ENCODE assay signal across 24 mouse cellular contexts in genomic region chr9:34393042-34393441, GRCm38 (mm10).
DNase-seq lines count a peak whose midpoint lies in the region; ATAC-seq and TF ChIP-seq lines count a peak whose summit lies in the region.
"Had no signal": no experiment of that assay in that cellular context is flagged by ENCODE, and none has a peak within 500 bp of the region (broad histone marks: within the 10 kb centered on the region; RNA-seq: fewer than 3 reads in every experiment).

No protein-coding gene starts in this region.

- TF ChIP-seq CTCF in midbrain, postnatal 0 days (IDR thresholded peaks at IDR 0.05), result 0 out of 2 replicates have a peak, but pooled peaks have one; percentile 16

- ATAC-seq in forebrain, embryonic 14.5 days, result no peak
- ATAC-seq in forebrain, embryonic 16.5 days, result no peak
- peak; percentile 56; the same call in 1 of the 2 replicates for ATAC-seq in hindbrain, embryonic 13.5 days (ENCODE audit: low FRiP score)
- no peak for ATAC-seq in hindbrain, embryonic 12.5 days (ENCODE audit: low FRiP score)
- no peak for ATAC-seq in midbrain, embryonic 13.5 days
- ATAC-seq in midbrain, embryonic 11.5 days (ENCODE audit: low FRiP score), result no peak
- ATAC-seq in midbrain, postnatal 0 days (ENCODE audit: low FRiP score), result no peak
- ATAC-seq: CD4-positive, CD25-positive, alpha-beta regulatory T cell, adult 4 months; forebrain, embryonic 15.5 days; intestine, embryonic 16.5 days had no signal

- no peaks in the 10 kb centered on the region for H3K36me3 ChIP-seq in forebrain, embryonic 14.5 days (ENCODE audit: control insufficient read depth, insufficient read depth, low read length)
- H3K36me3 ChIP-seq in forebrain, embryonic 16.5 days (ENCODE audit: control insufficient read depth, insufficient read depth), result no peaks in the 10 kb centered on the region
- H3K36me3 ChIP-seq in hindbrain, embryonic 13.5 days, result no peaks in the 10 kb centered on the region
- no peaks in the 10 kb centered on the region for H3K36me3 ChIP-seq in hindbrain, embryonic 12.5 days
- no peaks in the 10 kb centered on the region for H3K36me3 ChIP-seq in midbrain, embryonic 13.5 days
- no peaks in the 10 kb centered on the region for H3K36me3 ChIP-seq in midbrain, embryonic 11.5 days (ENCODE audit: control insufficient read depth, insufficient read depth, low read length)
- H3K36me3 ChIP-seq in midbrain, postnatal 0 days (ENCODE audit: insufficient read depth, low read length), result no peaks in the 10 kb centered on the region
- H3K36me3 ChIP-seq: embryonic facial prominence, embryonic 10.5 days; forebrain, embryonic 15.5 days; G1E; heart, embryonic 13.5 days had no signal

- no peaks in the 10 kb centered on the region for H3K27me3 ChIP-seq in forebrain, embryonic 14.5 days (replicated peaks; ENCODE audit: control insufficient read depth, insufficient read depth, low read length)
- H3K27me3 ChIP-seq in forebrain, embryonic 16.5 days (replicated peaks; ENCODE audit: control insufficient read depth, insufficient read depth, low read length), result no peaks in the 10 kb centered on the region
- no peaks in the 10 kb centered on the region for H3K27me3 ChIP-seq in hindbrain, embryonic 13.5 days
- no peaks in the 10 kb centered on the region for H3K27me3 ChIP-seq in hindbrain, embryonic 12.5 days
- H3K27me3 ChIP-seq in midbrain, embryonic 13.5 days, result no peaks in the 10 kb centered on the region
- no peaks in the 10 kb centered on the region for H3K27me3 ChIP-seq in midbrain, embryonic 11.5 days (ENCODE audit: control insufficient read depth, insufficient read depth, low read length)
- H3K27me3 ChIP-seq in midbrain, postnatal 0 days (ENCODE audit: insufficient read depth, low read length), result no peaks in the 10 kb centered on the region
- H3K27me3 ChIP-seq: forebrain, embryonic 15.5 days; heart, embryonic 13.5 days had no signal

- H3K4me2 ChIP-seq in forebrain, embryonic 14.5 days (ENCODE audit: low read length), result no peak overlapping the region
- H3K4me2 ChIP-seq in forebrain, embryonic 16.5 days (ENCODE audit: low read length), result no peak overlapping the region
- H3K4me2 ChIP-seq in hindbrain, embryonic 13.5 days, result no peak overlapping the region
- no peak overlapping the region for H3K4me2 ChIP-seq in hindbrain, embryonic 12.5 days (replicated peaks)
- H3K4me2 ChIP-seq in midbrain, embryonic 13.5 days (replicated peaks), result no peak overlapping the region
- H3K4me2 ChIP-seq in midbrain, embryonic 11.5 days, result no peak overlapping the region
- H3K4me2 ChIP-seq in midbrain, postnatal 0 days (ENCODE audit: low read depth, low read length, poor library complexity, severe bottlenecking), result no peak overlapping the region
- H3K4me2 ChIP-seq: forebrain, embryonic 15.5 days; heart, embryonic 13.5 days had no signal

- no peaks in the 10 kb centered on the region for H3K9me3 ChIP-seq in forebrain, embryonic 14.5 days (replicated peaks; ENCODE audit: control insufficient read depth, low read length)
- H3K9me3 ChIP-seq in forebrain, embryonic 16.5 days (ENCODE audit: control insufficient read depth, low read length), result no peaks in the 10 kb centered on the region
- H3K9me3 ChIP-seq in hindbrain, embryonic 13.5 days, result no peaks in the 10 kb centered on the region
- H3K9me3 ChIP-seq in hindbrain, embryonic 12.5 days (replicated peaks), result no peaks in the 10 kb centered on the region
- H3K9me3 ChIP-seq in midbrain, embryonic 13.5 days, result no peaks in the 10 kb centered on the region
- H3K9me3 ChIP-seq in midbrain, embryonic 11.5 days (ENCODE audit: control insufficient read depth, low read length), result no peaks in the 10 kb centered on the region
- no peaks in the 10 kb centered on the region for H3K9me3 ChIP-seq in midbrain, postnatal 0 days (ENCODE audit: low read length)
- H3K9me3 ChIP-seq: embryonic facial prominence, embryonic 10.5 days; forebrain, embryonic 15.5 days; heart, embryonic 13.5 days had no signal

- H3K27ac ChIP-seq in forebrain, embryonic 14.5 days (ENCODE audit: low read depth, low read length), result no peak overlapping the region
- H3K27ac ChIP-seq in forebrain, embryonic 16.5 days (ENCODE audit: low read length), result no peak overlapping the region; the same call in 1 of the 2 replicates
- 0 out of 2 replicates have a peak overlapping the region, but pooled peaks have one; percentile 10 for H3K27ac ChIP-seq in hindbrain, embryonic 13.5 days
- no peak overlapping the region for H3K27ac ChIP-seq in hindbrain, embryonic 12.5 days
- peak overlapping the region; percentile 33 for H3K27ac ChIP-seq in midbrain, embryonic 13.5 days
- H3K27ac ChIP-seq in midbrain, embryonic 11.5 days (ENCODE audit: low read depth, low read length), result no peak overlapping the region
- H3K27ac ChIP-seq in midbrain, postnatal 0 days (ENCODE audit: low read depth, low read length), result no peak overlapping the region
- H3K27ac ChIP-seq: embryonic facial prominence, embryonic 10.5 days; forebrain, embryonic 15.5 days; heart, embryonic 13.5 days had no signal

- no peak overlapping the region for H3K9ac ChIP-seq in forebrain, embryonic 14.5 days (ENCODE audit: low read length)
- H3K9ac ChIP-seq in forebrain, embryonic 16.5 days (replicated peaks; ENCODE audit: low read depth, low read length), result no peak overlapping the region
- no peak overlapping the region for H3K9ac ChIP-seq in hindbrain, embryonic 13.5 days
- H3K9ac ChIP-seq in hindbrain, embryonic 12.5 days, result no peak overlapping the region
- no peak overlapping the region for H3K9ac ChIP-seq in midbrain, embryonic 13.5 days (replicated peaks)
- H3K9ac ChIP-seq in midbrain, embryonic 11.5 days (ENCODE audit: low read length), result no peak overlapping the region
- no peak overlapping the region for H3K9ac ChIP-seq in midbrain, postnatal 0 days (replicated peaks; ENCODE audit: low read length, poor library complexity, severe bottlenecking)
- H3K9ac ChIP-seq: forebrain, embryonic 15.5 days; heart, embryonic 13.5 days had no signal

- H3K4me1 ChIP-seq in forebrain, embryonic 14.5 days (ENCODE audit: control insufficient read depth, insufficient read depth, low read length), result no peaks in the 10 kb centered on the region
- H3K4me1 ChIP-seq in forebrain, embryonic 16.5 days (replicated peaks; ENCODE audit: control insufficient read depth, insufficient read depth, low read length), result peaks cover 7% of the 10 kb centered on the region; the same call in 1 of the 2 replicates
- peaks cover 3% of the 10 kb centered on the region for H3K4me1 ChIP-seq in hindbrain, embryonic 13.5 days (replicated peaks)
- peaks cover 11% of the 10 kb centered on the region; the same call in 1 of the 2 replicates for H3K4me1 ChIP-seq in hindbrain, embryonic 12.5 days
- peaks cover 8% of the 10 kb centered on the region for H3K4me1 ChIP-seq in midbrain, embryonic 13.5 days (replicated peaks)
- H3K4me1 ChIP-seq in midbrain, embryonic 11.5 days (ENCODE audit: control insufficient read depth, insufficient read depth, low read length), result no peaks in the 10 kb centered on the region
- 0 out of 2 replicates have a peak, but pooled peaks cover 6% of the 10 kb centered on the region for H3K4me1 ChIP-seq in midbrain, postnatal 0 days (ENCODE audit: insufficient read depth, low read length)

- peak; percentile 38 for DNase-seq in forebrain, embryonic 14.5 days (ENCODE audit: low spot score)
- no peak for DNase-seq in midbrain, embryonic 11.5 days (ENCODE audit: low spot score, missing footprints)
- DNase-seq in midbrain, postnatal 0 days (ENCODE audit: low spot score), result no peak
- no peak for DNase-seq in kidney, postnatal 25 days
- DNase-seq: adrenal gland, adult 8-10 months; adrenal gland, postnatal 36 days; B cell, adult 2 months; cerebellum, adult 11-12 months; cerebellum, adult 9-10 months; cerebellum, postnatal 25 days; gastrocnemius, postnatal 36 days; heart, adult 18-20 months; heart, postnatal 36 days; kidney, adult 2 months had no signal

- no peak overlapping the region for H3K4me3 ChIP-seq in forebrain, embryonic 14.5 days (ENCODE audit: low read depth, low read length)
- H3K4me3 ChIP-seq in forebrain, embryonic 16.5 days (replicated peaks; ENCODE audit: low read length), result no peak overlapping the region
- no peak overlapping the region for H3K4me3 ChIP-seq in hindbrain, embryonic 13.5 days
- no peak overlapping the region for H3K4me3 ChIP-seq in hindbrain, embryonic 12.5 days
- H3K4me3 ChIP-seq in midbrain, embryonic 13.5 days (replicated peaks), result no peak overlapping the region
- no peak overlapping the region for H3K4me3 ChIP-seq in midbrain, embryonic 11.5 days (ENCODE audit: low read depth, low read length)
- H3K4me3 ChIP-seq in midbrain, postnatal 0 days (ENCODE audit: low read depth, low read length), result no peak overlapping the region
- H3K4me3 ChIP-seq: embryonic facial prominence, embryonic 10.5 days; forebrain, embryonic 15.5 days; heart, embryonic 13.5 days had no signal

- WGBS in forebrain, embryonic 14.5 days, result 73% methylated on average over 6 of the region's 6 CpGs
- WGBS in forebrain, embryonic 16.5 days, result 60% methylated on average over 6 of the region's 6 CpGs
- 58% methylated on average over 6 of the region's 6 CpGs for WGBS in hindbrain, embryonic 13.5 days
- WGBS in hindbrain, embryonic 12.5 days, result 75% methylated on average over 6 of the region's 6 CpGs
- WGBS in midbrain, embryonic 13.5 days, result 71% methylated on average over 6 of the region's 6 CpGs
- WGBS in midbrain, embryonic 11.5 days, result 77% methylated on average over 6 of the region's 6 CpGs
- WGBS in midbrain, postnatal 0 days, result 41% methylated on average over 6 of the region's 6 CpGs

Comparison
In these comparisons a context has a peak if more than half of its experiments do, and no peak if none do; other contexts are left out.
1. H3K27ac ChIP-seq: peak in hindbrain, embryonic 13.5 days (single experiment) and midbrain, embryonic 13.5 days (single experiment); none in forebrain, embryonic 14.5 days (single experiment), forebrain, embryonic 16.5 days (single experiment), hindbrain, embryonic 12.5 days (single experiment), midbrain, embryonic 11.5 days (single experiment) and midbrain, postnatal 0 days (single experiment).